23 mouse cellular contexts compared by ENCODE assay signal in the genomic region with DNA sequence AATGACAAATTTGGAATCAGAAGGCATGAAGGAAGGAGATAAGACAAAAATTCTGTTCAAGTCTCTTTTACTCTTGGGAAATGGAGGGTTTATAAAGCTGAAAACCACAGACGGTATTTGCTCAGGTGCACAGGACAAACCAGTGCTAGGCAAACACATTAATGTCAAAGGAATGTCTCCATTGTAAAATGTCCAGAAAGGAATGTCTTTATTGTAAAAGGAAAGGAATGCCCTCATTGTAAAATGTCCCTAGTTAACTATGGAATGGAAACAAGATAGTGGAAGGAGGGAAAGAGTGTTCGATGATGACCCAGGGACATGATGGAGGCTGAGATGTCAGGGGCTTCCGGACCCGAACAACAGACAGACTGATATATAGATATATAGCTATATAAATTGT.
A peak's percentile ranks its signal among the peaks of the same experiment; 100 is the strongest.
DNase-seq lines count a peak whose midpoint lies in the region; ATAC-seq and TF ChIP-seq lines count a peak whose summit lies in the region.
"Had no signal": no experiment of that assay in that cellular context is flagged by ENCODE, and none has a peak within 500 bp of the region (broad histone marks: within the 10 kb centered on the region; RNA-seq: fewer than 3 reads in every experiment).

No protein-coding gene starts in this region.

- H3K4me3 ChIP-seq in lung, embryonic 14.5 days (ENCODE audit: low read depth, low read length) = no peak overlapping the region
- no peak overlapping the region for H3K4me3 ChIP-seq in lung, embryonic 16.5 days (ENCODE audit: low read length)
- H3K4me3 ChIP-seq: embryonic facial prominence, embryonic 10.5 days; embryonic facial prominence, embryonic 12.5 days; forebrain, embryonic 13.5 days; forebrain, embryonic 15.5 days had no signal

- no peak for TF ChIP-seq CTCF in lung, embryonic 14.5 days (IDR thresholded peaks at IDR 0.05; ENCODE audit: low read depth)

- H3K27me3 ChIP-seq in lung, embryonic 14.5 days (ENCODE audit: insufficient read depth, low read length) = no peaks in the 10 kb centered on the region
- H3K27me3 ChIP-seq in lung, embryonic 16.5 days (ENCODE audit: control insufficient read depth, insufficient read depth, low read depth, low read length) = no peaks in the 10 kb centered on the region
- H3K27me3 ChIP-seq: CH12.LX; embryonic facial prominence, embryonic 12.5 days; forebrain, embryonic 13.5 days; forebrain, embryonic 15.5 days had no signal

- no peak overlapping the region for H3K9ac ChIP-seq in lung, embryonic 14.5 days
- no peak overlapping the region for H3K9ac ChIP-seq in lung, embryonic 16.5 days (ENCODE audit: low read length)
- H3K9ac ChIP-seq: embryonic facial prominence, embryonic 12.5 days; forebrain, embryonic 13.5 days; forebrain, embryonic 15.5 days; forebrain, postnatal 0 days had no signal

- WGBS in lung, embryonic 14.5 days = 61% methylated on average over 4 of the region's 4 CpGs
- WGBS in lung, embryonic 16.5 days = 58% methylated on average over 4 of the region's 4 CpGs

- ATAC-seq in lung, embryonic 14.5 days (ENCODE audit: insufficient read depth) = no peak; the same call in 1 of the 2 replicates
- no peak for ATAC-seq in lung, embryonic 16.5 days (ENCODE audit: low read depth)
- ATAC-seq: activated CD4-positive, CD25-positive, alpha-beta regulatory T cell, adult 4 months; CD4-positive, CD25-positive, alpha-beta regulatory T cell, adult 4 months; forebrain, embryonic 13.5 days; forebrain, embryonic 15.5 days; forebrain, postnatal 0 days had no signal

- peak; percentile 12 for DNase-seq in lung, embryonic 14.5 days
- no peak for DNase-seq in lung, postnatal 4 days
- no peak for DNase-seq in lung, postnatal 10 days
- no peak for DNase-seq in right cerebral cortex, postnatal 25 days
- DNase-seq: adrenal gland, adult 8-10 months; adrenal gland, postnatal 14 days; adrenal gland, postnatal 36 days; B cell, adult 2 months; cerebellum, adult 11-12 months; cerebellum, adult 2 months; cerebellum, adult 9-10 months; cerebellum, postnatal 10 days; cerebellum, postnatal 25 days; forebrain, postnatal 0 days had no signal

- no peak overlapping the region for H3K4me2 ChIP-seq in lung, embryonic 14.5 days
- H3K4me2 ChIP-seq in lung, embryonic 16.5 days (ENCODE audit: low read depth, low read length) = 0 out of 2 replicates have a peak overlapping the region, but pooled peaks have one; percentile 7
- H3K4me2 ChIP-seq: embryonic facial prominence, embryonic 12.5 days; forebrain, embryonic 13.5 days; forebrain, embryonic 15.5 days had no signal

- H3K4me1 ChIP-seq in lung, embryonic 14.5 days (ENCODE audit: insufficient read depth) = peaks cover 4% of the 10 kb centered on the region; the same call in 1 of the 2 replicates
- H3K4me1 ChIP-seq in lung, embryonic 16.5 days (replicated peaks; ENCODE audit: control insufficient read depth, insufficient read depth, low read length) = no peaks in the 10 kb centered on the region
- H3K4me1 ChIP-seq: embryonic facial prominence, embryonic 10.5 days; embryonic facial prominence, embryonic 12.5 days; forebrain, embryonic 13.5 days; forebrain, embryonic 15.5 days had no signal

- H3K27ac ChIP-seq in lung, embryonic 14.5 days (ENCODE audit: low read depth) = peak overlapping the region; percentile 51; the same call in 1 of the 2 replicates
- H3K27ac ChIP-seq in lung, embryonic 16.5 days (ENCODE audit: low read length) = no peak overlapping the region
- H3K27ac ChIP-seq: embryonic facial prominence, embryonic 10.5 days; embryonic facial prominence, embryonic 12.5 days; forebrain, embryonic 13.5 days; forebrain, embryonic 15.5 days had no signal

- H3K36me3 ChIP-seq in lung, embryonic 14.5 days (ENCODE audit: insufficient read depth) = no peaks in the 10 kb centered on the region
- no peaks in the 10 kb centered on the region for H3K36me3 ChIP-seq in lung, embryonic 16.5 days (ENCODE audit: control insufficient read depth, insufficient read depth, low read length)
- H3K36me3 ChIP-seq: embryonic facial prominence, embryonic 10.5 days; embryonic facial prominence, embryonic 12.5 days; forebrain, embryonic 15.5 days; G1E had no signal

- H3K9me3 ChIP-seq in lung, embryonic 14.5 days (ENCODE audit: low read depth, low read length) = no peaks in the 10 kb centered on the region
- no peaks in the 10 kb centered on the region for H3K9me3 ChIP-seq in lung, embryonic 16.5 days (ENCODE audit: control insufficient read depth, low read length)
- H3K9me3 ChIP-seq: embryonic facial prominence, embryonic 10.5 days; embryonic facial prominence, embryonic 12.5 days; forebrain, embryonic 13.5 days; forebrain, embryonic 15.5 days; G1E had no signal
